Comparison of ENCODE assay signal across 24 mouse cellular contexts in genomic region chr6:16312915-16313314, GRCm38 (mm10).
A peak's percentile ranks its signal among the peaks of the same experiment; 100 is the strongest.
DNase-seq lines count a peak whose midpoint lies in the region; ATAC-seq and TF ChIP-seq lines count a peak whose summit lies in the region.
"Had no signal": no experiment of that assay in that cellular context is flagged by ENCODE, and none has a peak within 500 bp of the region (broad histone marks: within the 10 kb centered on the region; RNA-seq: fewer than 3 reads in every experiment).

No protein-coding gene starts in this region.

- peaks cover 13% of the 10 kb centered on the region; the same call in 1 of the 2 replicates for H3K4me1 ChIP-seq in embryonic facial prominence, embryonic 14.5 days (ENCODE audit: control insufficient read depth, insufficient read depth, low read length)
- peaks cover 19% of the 10 kb centered on the region for H3K4me1 ChIP-seq in embryonic facial prominence, embryonic 10.5 days
- peaks cover 4% of the 10 kb centered on the region; the same call in 1 of the 2 replicates for H3K4me1 ChIP-seq in kidney, postnatal 0 days (replicated peaks; ENCODE audit: insufficient read depth, low read length)
- H3K4me1 ChIP-seq in stomach, embryonic 15.5 days, result no peaks in the 10 kb centered on the region
- no peaks in the 10 kb centered on the region for H3K4me1 ChIP-seq in stomach, postnatal 0 days (replicated peaks; ENCODE audit: control insufficient read depth, insufficient read depth)
- no peaks in the 10 kb centered on the region; the same call in 1 of the 2 replicates for H3K4me1 ChIP-seq in forebrain, postnatal 0 days (ENCODE audit: insufficient read depth)

- H3K4me3 ChIP-seq in embryonic facial prominence, embryonic 14.5 days (ENCODE audit: low read depth, low read length), result no peak overlapping the region
- H3K4me3 ChIP-seq in embryonic facial prominence, embryonic 10.5 days, result no peak overlapping the region
- no peak overlapping the region for H3K4me3 ChIP-seq in kidney, postnatal 0 days (replicated peaks; ENCODE audit: low read depth, low read length)
- no peak overlapping the region for H3K4me3 ChIP-seq in stomach, embryonic 15.5 days (replicated peaks)
- no peak overlapping the region for H3K4me3 ChIP-seq in stomach, postnatal 0 days (ENCODE audit: low read depth, low read length)
- no peak overlapping the region for H3K4me3 ChIP-seq in forebrain, postnatal 0 days (ENCODE audit: low read depth, low read length)
- H3K4me3 ChIP-seq: embryonic facial prominence, embryonic 12.5 days; forebrain, embryonic 10.5 days; forebrain, embryonic 13.5 days; gastrocnemius, adult 2 months; hindbrain, embryonic 12.5 days; hindbrain, embryonic 15.5 days had no signal

- H3K9me3 ChIP-seq in embryonic facial prominence, embryonic 14.5 days (ENCODE audit: control insufficient read depth, low read length), result no peaks in the 10 kb centered on the region
- H3K9me3 ChIP-seq in embryonic facial prominence, embryonic 10.5 days, result no peaks in the 10 kb centered on the region
- H3K9me3 ChIP-seq in kidney, postnatal 0 days (replicated peaks; ENCODE audit: low read length), result no peaks in the 10 kb centered on the region
- no peaks in the 10 kb centered on the region for H3K9me3 ChIP-seq in stomach, embryonic 15.5 days
- H3K9me3 ChIP-seq in stomach, postnatal 0 days (ENCODE audit: control insufficient read depth, low read length), result no peaks in the 10 kb centered on the region
- no peaks in the 10 kb centered on the region for H3K9me3 ChIP-seq in forebrain, postnatal 0 days (ENCODE audit: low read length)
- H3K9me3 ChIP-seq: embryonic facial prominence, embryonic 12.5 days; forebrain, embryonic 10.5 days; forebrain, embryonic 13.5 days; hindbrain, embryonic 12.5 days; hindbrain, embryonic 15.5 days had no signal

- H3K36me3 ChIP-seq in embryonic facial prominence, embryonic 14.5 days (ENCODE audit: control insufficient read depth, insufficient read depth, low read length), result no peaks in the 10 kb centered on the region
- no peaks in the 10 kb centered on the region for H3K36me3 ChIP-seq in embryonic facial prominence, embryonic 10.5 days (replicated peaks)
- no peaks in the 10 kb centered on the region for H3K36me3 ChIP-seq in kidney, postnatal 0 days (ENCODE audit: insufficient read depth, low read length)
- no peaks in the 10 kb centered on the region for H3K36me3 ChIP-seq in stomach, embryonic 15.5 days
- no peaks in the 10 kb centered on the region for H3K36me3 ChIP-seq in stomach, postnatal 0 days (ENCODE audit: control insufficient read depth, insufficient read depth, low read length)
- no peaks in the 10 kb centered on the region for H3K36me3 ChIP-seq in forebrain, postnatal 0 days (ENCODE audit: insufficient read depth)
- H3K36me3 ChIP-seq: embryonic facial prominence, embryonic 12.5 days; forebrain, embryonic 10.5 days; hindbrain, embryonic 12.5 days; hindbrain, embryonic 15.5 days had no signal

- no peaks in the 10 kb centered on the region for H3K27me3 ChIP-seq in embryonic facial prominence, embryonic 14.5 days (replicated peaks; ENCODE audit: control insufficient read depth, insufficient read depth, low read length)
- H3K27me3 ChIP-seq in embryonic facial prominence, embryonic 10.5 days (replicated peaks; ENCODE audit: low read depth, poor library complexity, severe bottlenecking), result peaks cover 12% of the 10 kb centered on the region; the same call in 1 of the 2 replicates
- H3K27me3 ChIP-seq in kidney, postnatal 0 days (ENCODE audit: insufficient read depth, low read length), result no peaks in the 10 kb centered on the region
- H3K27me3 ChIP-seq in stomach, embryonic 15.5 days (replicated peaks), result no peaks in the 10 kb centered on the region
- no peaks in the 10 kb centered on the region for H3K27me3 ChIP-seq in stomach, postnatal 0 days (ENCODE audit: control insufficient read depth, insufficient read depth, low read length)
- no peaks in the 10 kb centered on the region for H3K27me3 ChIP-seq in forebrain, postnatal 0 days (ENCODE audit: insufficient read depth, low read length)
- H3K27me3 ChIP-seq: embryonic facial prominence, embryonic 12.5 days; forebrain, embryonic 13.5 days; hindbrain, embryonic 12.5 days; hindbrain, embryonic 15.5 days had no signal

- no peak for TF ChIP-seq CTCF in kidney, postnatal 0 days (IDR thresholded peaks at IDR 0.05; ENCODE audit: low read depth)
- no peak for TF ChIP-seq CTCF in stomach, postnatal 0 days (IDR thresholded peaks at IDR 0.05; ENCODE audit: low read depth)
- TF ChIP-seq CTCF in forebrain, postnatal 0 days (IDR thresholded peaks at IDR 0.05; ENCODE audit: low read depth), result no peak

- DNase-seq in embryonic facial prominence, embryonic 14.5 days (ENCODE audit: low spot score), result peak; percentile 25
- no peak for DNase-seq in embryonic facial prominence, embryonic 10.5 days (ENCODE audit: low spot score)
- DNase-seq in kidney, postnatal 0 days (ENCODE audit: low spot score), result peak; percentile 33
- no peak for DNase-seq in kidney, postnatal 4 days
- no peak for DNase-seq in stomach, postnatal 0 days (ENCODE audit: low spot score)
- no peak for DNase-seq in forebrain, postnatal 0 days
- DNase-seq: adrenal gland, adult 2 months; adrenal gland, postnatal 14 days; cerebellum, adult 11-12 months; cerebellum, adult 8-10 months; cerebellum, postnatal 10 days; cerebellum, postnatal 36 days; gastrocnemius, adult 2 months; gastrocnemius, postnatal 14 days; heart, adult 11 months had no signal

- no peak for TF ChIP-seq EP300 in stomach, postnatal 0 days (optimal IDR thresholded peaks at IDR 0.05)

- H3K4me2 ChIP-seq in embryonic facial prominence, embryonic 14.5 days (ENCODE audit: low read depth, low read length), result no peak overlapping the region
- H3K4me2 ChIP-seq in kidney, postnatal 0 days (ENCODE audit: low read length), result no peak overlapping the region
- no peak overlapping the region for H3K4me2 ChIP-seq in stomach, embryonic 15.5 days
- H3K4me2 ChIP-seq in stomach, postnatal 0 days (replicated peaks; ENCODE audit: low read depth), result no peak overlapping the region
- H3K4me2 ChIP-seq in forebrain, postnatal 0 days (ENCODE audit: low read depth), result no peak overlapping the region
- H3K4me2 ChIP-seq: embryonic facial prominence, embryonic 12.5 days; forebrain, embryonic 13.5 days; heart, embryonic 11.5 days; hindbrain, embryonic 12.5 days; hindbrain, embryonic 15.5 days had no signal

- no peak overlapping the region for H3K9ac ChIP-seq in embryonic facial prominence, embryonic 14.5 days (ENCODE audit: low read depth, low read length)
- no peak overlapping the region for H3K9ac ChIP-seq in kidney, postnatal 0 days (ENCODE audit: low read depth, low read length)
- H3K9ac ChIP-seq in stomach, embryonic 15.5 days, result no peak overlapping the region
- no peak overlapping the region for H3K9ac ChIP-seq in stomach, postnatal 0 days (ENCODE audit: low read length)
- no peak overlapping the region for H3K9ac ChIP-seq in forebrain, postnatal 0 days
- H3K9ac ChIP-seq: embryonic facial prominence, embryonic 12.5 days; forebrain, embryonic 13.5 days; hindbrain, embryonic 12.5 days; hindbrain, embryonic 15.5 days had no signal

- no peak for ATAC-seq in embryonic facial prominence, embryonic 14.5 days (ENCODE audit: low read depth)
- no peak; the same call in 1 of the 2 replicates for ATAC-seq in kidney, postnatal 0 days (replicated peaks; ENCODE audit: low FRiP score, low read depth)
- ATAC-seq in stomach, embryonic 15.5 days (ENCODE audit: insufficient read depth, low FRiP score, low read depth), result peak; percentile 43; the same call in 1 of the 2 replicates
- no peak for ATAC-seq in stomach, postnatal 0 days (ENCODE audit: low FRiP score, low TSS enrichment)
- no peak for ATAC-seq in forebrain, postnatal 0 days
- ATAC-seq: CD4-positive, CD25-positive, alpha-beta regulatory T cell, adult 4 months; forebrain, embryonic 13.5 days; forebrain, embryonic 16.5 days had no signal

- WGBS in embryonic facial prominence, embryonic 14.5 days, result 48% methylated on average over 1 of the region's 1 CpGs
- WGBS in embryonic facial prominence, embryonic 10.5 days, result 64% methylated on average over 1 of the region's 1 CpGs
- WGBS in kidney, postnatal 0 days, result 30% methylated on average over 1 of the region's 1 CpGs
- WGBS in stomach, embryonic 15.5 days, result 30% methylated on average over 1 of the region's 1 CpGs
- 22% methylated on average over 1 of the region's 1 CpGs for WGBS in stomach, postnatal 0 days
- WGBS in forebrain, postnatal 0 days, result 39% methylated on average over 1 of the region's 1 CpGs

- no peak overlapping the region for H3K27ac ChIP-seq in embryonic facial prominence, embryonic 14.5 days (replicated peaks; ENCODE audit: low read depth, low read length)
- H3K27ac ChIP-seq in embryonic facial prominence, embryonic 10.5 days (replicated peaks), result no peak overlapping the region
- no peak overlapping the region for H3K27ac ChIP-seq in kidney, postnatal 0 days
- no peak overlapping the region for H3K27ac ChIP-seq in stomach, embryonic 15.5 days
- no peak overlapping the region for H3K27ac ChIP-seq in stomach, postnatal 0 days (replicated peaks)
- H3K27ac ChIP-seq in forebrain, postnatal 0 days (ENCODE audit: low read depth, low read length), result no peak overlapping the region
- H3K27ac ChIP-seq: embryonic facial prominence, embryonic 12.5 days; forebrain, embryonic 10.5 days; forebrain, embryonic 13.5 days; gastrocnemius, adult 2 months; hindbrain, embryonic 12.5 days; hindbrain, embryonic 15.5 days had no signal

Comparison
In these comparisons a context has a peak if more than half of its experiments do, and no peak if none do; other contexts are left out.
1. DNase-seq: peak in embryonic facial prominence, embryonic 14.5 days (single experiment) and kidney, postnatal 0 days (single experiment); none in embryonic facial prominence, embryonic 10.5 days (single experiment), kidney, postnatal 4 days (0 of 2), stomach, postnatal 0 days (single experiment) and forebrain, postnatal 0 days (single experiment).